Mouse (Mus musculus): ENCODE measurements around the gene Alg14.

Alg14 gene

DNA sequence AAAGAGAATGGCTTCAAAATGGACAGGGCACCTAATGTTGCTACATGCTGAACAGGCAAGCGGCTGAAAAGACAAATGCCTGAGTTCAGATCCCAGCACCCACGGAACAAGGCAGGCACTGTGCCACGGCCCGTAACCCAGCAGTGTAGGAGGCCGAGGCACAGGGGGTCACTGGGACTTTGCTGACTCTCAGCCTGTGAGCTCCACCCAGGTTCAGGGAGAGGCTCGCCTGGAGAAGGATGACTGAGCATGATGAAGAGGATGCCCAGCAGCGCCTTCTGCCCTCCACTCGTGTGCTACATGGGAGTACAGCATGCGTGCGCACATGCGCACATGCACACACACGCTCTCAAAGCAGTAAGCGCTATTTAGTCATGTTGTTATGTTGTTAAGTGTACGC is 11.9 kb upstream of the Alg14 start:
- no peak for DNase-seq

DNA sequence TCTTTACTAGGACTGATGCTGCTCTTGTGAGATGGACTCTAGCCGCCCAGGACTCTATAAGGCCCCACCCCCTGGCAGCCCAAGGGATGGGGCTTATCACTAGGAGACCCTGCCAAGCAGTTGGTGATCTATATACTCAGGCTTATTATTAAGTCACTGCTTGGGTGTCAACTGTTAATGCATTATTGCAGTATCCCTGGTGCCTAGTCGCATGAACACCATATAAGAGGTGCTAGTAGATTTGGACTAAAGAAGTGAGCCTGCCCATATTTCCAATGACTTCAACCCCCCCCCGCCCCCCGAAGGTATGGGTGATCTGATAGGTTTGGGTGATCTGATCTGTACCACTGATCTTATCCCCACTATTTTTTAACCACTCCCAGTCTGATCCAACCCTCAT is 8.6 kb upstream of the Alg14 start, which contains the start of gene Tmem56:
Gene Tmem56, minus strand, starts transcription at position 101 of the 400 bp plus-strand sequence.
- DNase-seq, result no peak

DNA sequence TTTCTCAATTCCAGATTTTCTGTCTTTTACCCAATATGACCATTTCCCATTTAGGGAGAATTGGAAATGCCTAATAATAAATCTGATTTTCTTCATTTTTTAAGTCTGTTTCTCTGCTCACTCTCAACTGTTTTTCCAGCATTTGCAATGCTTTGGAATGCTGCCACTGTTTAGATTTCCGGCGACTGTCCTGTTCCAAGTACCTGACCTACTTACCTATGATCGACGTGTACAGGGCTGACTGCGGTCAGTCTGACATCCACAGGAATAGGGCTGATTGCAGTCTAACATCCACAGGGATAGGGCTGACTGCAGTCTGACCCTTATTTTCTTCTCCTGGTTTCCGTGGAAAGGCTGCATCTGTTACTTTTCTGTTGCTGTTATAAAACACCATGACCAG is 6.4 kb upstream of the Alg14 start:
- DNase-seq, result no peak

DNA sequence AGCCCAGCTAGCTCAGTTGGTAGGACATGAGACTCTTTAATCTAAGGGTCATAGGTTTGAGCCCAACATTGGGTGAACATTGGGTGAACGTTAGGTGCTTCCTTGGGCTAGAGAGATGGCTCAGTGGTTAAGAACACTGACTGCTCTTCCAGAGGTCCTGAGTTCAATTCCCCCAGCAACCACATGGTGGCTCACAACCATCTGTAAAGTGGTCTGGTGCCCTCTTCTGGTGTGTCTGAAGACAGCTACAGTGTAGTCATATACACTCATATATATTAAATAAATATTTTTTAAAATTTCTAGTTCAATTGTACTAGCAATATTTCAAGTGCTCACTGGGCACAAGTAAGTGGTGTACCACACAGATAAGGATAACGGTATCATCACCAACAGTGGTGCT is 4.4 kb upstream of the Alg14 start:
- peak; percentile 45 for DNase-seq

DNA sequence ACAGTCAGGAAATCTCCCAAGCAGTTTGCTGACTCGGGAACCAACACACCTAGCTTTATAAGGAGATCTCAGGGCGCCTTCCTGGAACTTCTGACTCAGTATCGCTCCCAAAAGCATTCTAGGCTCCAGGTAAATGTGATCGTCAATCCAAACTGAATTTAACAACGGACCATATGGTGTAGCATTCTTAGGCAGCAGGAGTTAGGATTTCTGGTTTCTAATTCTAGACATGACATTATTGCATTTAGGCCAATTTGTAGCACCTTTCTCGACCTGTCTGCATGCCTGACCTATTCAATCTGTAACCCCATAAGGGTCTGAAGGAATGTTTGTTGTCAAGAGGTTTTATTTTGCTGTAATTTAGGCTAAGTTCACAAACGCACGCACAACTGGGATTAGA is 892 bp upstream of the Alg14 start:
- no peak for DNase-seq

DNA sequence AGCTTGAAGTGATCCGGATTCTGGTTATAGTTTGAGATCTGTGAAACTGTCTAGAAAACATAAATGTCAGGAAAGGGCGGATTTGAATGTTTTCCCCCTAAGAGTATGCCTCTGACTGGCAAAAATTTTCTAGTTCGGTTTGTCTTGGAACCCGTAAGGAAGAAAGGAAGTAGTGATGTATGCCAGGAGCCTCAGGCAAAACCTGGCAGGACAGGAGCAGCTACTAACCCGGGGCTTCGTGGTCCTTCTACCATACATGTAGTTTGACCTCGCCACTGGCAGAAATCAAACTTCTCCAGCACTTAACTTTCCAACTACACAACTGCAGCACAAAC is 381 bp upstream of the Alg14 start:
- DNase-seq, result no peak

DNA sequence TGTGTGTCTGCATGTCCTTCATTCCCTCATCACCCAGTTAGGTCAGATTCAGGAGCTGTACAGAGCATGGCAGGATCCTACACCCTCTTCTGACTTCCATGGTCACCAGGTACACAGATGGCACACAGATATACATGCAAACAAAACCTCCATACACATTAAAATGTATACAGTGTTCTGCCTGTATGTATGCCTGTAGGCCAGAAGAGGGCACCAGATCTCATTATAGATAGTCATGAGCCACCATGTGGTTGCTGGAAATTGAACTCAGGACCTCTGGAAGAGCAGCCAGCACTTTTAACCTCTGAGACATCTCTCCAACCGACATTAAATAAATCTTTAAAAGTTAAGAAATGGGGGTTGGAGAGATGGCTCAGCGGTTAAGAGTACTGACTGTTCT is 2.6 kb downstream of the Alg14 start:
- DNase-seq, result no peak

DNA sequence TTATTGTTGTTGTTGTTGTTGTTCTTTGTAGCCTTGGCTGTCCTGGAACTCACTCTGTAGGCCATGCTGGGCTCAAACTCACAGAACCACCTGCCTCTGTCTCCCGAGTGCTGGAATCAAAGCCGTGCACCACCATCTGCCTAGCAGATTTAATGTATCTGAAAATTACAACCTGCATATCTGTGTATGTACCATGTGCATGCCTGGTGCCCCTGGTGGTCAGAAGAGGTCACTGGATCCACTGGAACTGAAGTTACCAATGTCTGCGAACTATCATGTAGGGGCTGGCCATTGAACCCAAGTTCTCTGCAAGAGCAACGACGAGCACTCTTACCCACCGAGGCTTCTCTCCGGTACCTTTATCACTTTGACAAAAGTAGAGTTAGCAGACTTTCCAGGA is 15.1 kb downstream of the Alg14 start:
- peak; percentile 44 for DNase-seq

DNA sequence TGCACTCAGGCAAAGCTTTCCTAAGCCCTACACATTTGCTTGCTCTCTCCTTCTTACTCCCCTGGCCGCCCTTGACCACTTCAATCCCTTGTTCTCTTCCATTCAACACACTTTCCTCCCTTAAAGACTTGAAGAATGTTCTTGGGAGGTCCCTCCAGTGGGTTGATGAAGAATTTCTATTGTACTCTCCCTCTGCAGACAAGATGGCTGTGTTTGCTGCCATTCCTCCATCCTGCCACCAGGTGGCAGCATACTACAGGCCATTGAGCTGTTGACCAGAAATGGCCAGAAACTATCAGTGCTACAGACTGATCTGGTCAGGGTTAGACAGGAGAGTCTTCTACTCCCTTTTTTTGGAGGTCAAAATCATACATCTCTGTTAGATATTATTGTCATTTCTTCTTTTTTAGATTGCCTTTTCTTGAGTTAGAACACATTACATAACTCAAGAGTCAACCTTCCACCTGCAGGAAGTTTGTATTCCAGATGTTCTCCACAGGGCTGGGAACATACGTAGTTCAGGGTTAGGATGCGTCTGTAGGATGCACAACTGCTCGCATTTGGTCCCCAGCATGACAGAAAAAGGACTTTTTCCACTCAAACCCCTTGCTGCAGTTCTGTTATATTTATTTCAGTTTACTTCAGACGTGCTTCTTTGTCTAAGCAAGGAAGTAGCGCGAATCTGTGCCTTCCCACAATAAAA is 16.1 kb downstream of the Alg14 start:
- peak; percentile 77 for DNase-seq

DNA sequence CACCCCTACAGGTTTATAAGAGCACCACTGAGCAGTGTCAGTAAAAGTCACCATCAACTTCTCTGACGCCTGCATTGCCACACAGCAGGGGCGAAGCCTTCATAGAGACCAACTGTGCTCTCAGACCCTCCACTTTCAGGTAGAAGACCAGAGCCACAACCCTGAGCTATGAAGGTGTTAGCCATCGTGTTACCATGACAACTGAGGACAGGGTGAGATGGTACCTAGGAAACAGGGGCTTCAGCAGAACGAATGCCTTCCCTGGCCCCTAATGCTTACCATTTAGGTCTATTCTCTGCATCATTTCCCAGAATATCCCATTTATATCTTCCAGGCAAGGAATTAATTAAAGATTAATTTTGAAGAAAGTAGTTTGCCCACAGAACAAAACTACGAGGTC is 17.4 kb downstream of the Alg14 start:
- no peak for DNase-seq

DNA sequence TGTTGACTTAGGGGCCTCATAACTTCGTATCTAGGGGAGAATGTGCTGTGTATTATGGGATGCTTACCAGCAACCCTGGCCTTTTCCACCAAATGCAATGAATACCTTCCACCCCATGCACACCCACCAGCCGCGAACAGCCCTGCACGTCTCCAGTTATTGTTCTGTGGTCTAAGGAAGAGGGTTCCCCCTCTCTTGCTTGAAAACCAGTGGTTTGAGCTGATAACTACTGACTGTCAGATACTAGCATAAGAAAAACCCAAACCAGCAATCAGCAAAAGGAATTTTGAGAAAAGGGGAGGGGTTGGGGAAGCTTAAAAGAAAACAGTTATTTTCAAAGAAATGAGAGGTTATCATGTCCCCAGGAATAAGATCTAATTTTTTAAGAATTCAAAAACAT is 17.9 kb downstream of the Alg14 start:
- no peak for DNase-seq

DNA sequence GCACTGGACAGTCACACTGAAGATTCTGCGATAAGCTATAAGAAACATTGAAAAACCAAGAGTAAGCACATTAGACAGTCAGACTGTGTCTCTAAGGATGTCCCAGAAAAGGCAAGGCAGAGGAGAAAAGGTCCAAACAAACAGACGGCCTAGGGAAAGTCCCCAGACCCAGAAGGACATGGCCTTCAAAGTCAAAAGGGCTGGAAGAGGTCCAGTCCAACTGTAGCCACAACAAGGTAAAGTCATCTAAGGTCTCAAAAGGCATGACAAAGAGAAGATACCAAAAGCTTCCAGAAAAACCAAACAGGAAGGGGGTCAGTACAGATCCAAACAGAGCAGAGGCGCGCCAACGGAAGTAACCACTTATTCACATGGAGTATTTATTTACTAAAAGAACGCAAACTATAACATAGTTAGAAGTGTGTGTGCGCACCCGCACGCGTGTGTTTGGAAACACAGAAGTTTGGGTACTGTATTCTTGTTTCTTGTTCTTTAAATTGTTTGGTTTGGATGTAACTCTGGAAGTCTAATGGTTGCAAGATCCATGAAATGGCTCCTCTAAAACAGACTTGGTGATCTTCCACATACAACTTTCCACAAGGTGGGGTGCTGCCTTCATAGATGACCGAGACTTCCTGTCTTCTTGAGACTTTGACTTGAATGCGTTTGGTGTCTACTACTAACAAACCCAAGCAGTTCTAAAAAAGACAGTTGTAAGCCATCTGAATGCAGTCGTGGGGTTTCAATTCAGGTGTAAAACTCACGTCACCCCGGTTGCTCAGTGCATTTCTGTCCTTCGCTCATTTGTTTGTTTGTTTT is 18.5 kb downstream of the Alg14 start:
- peak; percentile 53 for DNase-seq

DNA sequence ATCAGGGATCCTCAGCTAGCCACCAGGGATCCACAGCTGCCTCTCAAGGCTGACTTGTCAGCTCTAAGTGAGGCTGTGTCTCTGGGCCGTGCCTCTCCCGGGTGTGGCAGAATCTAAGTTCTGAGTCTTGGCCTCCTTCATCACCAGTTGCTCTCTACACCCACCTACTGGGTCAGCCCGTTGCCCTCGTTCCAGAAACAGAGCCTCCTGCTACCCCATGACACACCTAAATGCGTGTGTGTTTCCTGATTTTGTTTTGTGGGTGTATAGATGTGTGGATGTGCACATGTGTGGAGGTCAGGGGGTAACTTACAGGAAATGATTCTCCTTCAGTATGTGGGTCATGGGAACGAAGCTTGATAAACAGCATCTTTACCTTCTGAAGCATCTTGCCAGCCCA is 20.9 kb downstream of the Alg14 start:
- DNase-seq, result peak; percentile 68

DNA sequence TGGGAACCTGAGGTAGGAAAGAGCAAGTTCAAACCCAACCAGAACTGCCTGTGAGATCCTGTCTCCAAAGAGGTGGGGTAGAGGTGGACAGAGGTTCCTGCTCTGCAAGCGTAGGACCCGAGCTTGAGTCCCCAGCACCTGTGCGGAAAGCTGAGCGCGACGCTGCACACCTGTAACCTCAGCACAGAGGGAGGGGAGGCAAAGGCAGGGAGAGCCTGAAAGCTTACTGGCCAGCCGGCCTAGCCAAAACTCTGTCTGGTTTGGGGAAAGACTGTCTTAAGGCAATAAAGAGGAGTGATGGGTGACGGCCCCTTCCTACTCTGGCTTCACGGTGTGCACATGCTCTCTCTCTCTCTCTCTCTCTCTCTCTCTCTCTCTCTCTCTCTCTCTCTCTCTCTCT is 21.4 kb downstream of the Alg14 start:
- peak; percentile 47 for DNase-seq

DNA sequence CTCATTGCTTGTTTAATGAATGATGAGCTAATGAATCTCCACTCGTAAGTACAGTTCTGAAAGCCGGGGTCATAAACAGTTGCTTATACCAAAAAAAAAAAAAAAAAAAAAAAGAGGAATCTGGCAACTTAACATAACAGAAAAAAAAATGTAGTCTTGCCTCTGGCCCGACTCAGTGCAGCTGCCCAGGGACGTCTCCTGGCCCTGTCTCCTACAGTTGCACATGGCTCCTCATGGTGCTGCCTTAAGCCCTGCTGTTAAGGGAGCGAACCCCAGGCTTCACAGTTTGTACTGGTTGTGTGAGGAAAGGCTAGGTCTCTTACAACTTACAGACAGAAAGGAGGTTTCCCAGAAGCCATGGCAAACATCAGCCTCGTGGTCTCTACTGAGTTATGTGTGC is 22.6 kb downstream of the Alg14 start:
- no peak for DNase-seq

DNA sequence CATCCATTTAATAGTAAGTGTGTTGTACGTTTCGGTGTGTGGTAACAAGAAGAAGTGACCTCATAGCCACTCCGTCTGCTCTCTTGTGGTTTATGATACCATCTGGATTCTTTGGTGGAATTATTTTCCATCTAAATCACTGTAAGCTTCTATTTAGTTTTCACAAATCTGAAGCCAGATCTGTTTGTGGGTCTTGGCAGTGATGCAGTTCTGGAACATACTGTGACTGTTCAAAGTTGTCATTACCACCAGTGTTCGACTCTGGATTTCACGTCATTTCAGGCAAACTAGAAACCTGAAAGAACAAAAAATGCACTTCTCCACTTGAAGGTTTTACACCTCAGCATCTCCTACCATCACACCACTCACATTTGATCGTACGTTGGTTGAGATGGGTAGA is 23.9 kb downstream of the Alg14 start:
- DNase-seq, result no peak

DNA sequence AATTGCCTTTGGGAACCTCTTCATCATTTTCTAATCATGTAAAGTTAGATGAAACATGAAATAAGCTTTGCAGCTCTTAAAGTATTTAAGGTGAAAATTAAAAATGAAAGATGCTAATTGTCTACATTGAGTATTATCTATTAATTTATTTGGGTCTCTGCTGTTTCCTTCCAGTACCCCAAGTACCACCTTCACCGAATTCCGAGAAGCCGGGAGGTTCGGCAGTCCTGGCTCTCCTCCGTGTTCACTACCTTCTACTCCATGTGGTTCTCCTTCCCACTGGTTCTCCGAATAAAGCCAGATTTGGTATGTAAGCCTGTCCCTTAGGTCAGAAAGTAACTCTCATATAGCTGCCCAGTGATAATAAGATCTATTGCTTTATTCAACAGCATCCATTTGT is 28.3 kb downstream of the Alg14 start:
- no peak for DNase-seq

DNA sequence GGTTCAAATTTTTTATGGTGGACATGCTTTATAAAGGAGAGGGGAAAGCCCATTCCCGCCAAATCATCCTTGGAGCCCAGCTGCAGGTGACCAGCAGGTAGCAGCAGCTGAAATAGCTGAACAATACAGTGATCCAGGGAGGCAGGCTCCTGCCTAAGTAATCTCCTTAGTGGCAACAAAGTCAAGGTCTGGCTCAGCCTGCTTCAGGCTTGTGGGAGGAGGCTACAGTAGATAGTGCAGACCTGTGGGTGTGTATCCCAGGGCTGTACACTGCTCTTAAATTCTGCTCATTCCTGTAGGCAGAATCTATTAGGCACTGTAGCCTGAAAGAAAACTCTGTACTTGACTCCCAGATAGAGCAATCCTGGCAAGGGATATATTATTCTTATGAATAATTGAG is 29.3 kb downstream of the Alg14 start:
- no peak for DNase-seq

DNA sequence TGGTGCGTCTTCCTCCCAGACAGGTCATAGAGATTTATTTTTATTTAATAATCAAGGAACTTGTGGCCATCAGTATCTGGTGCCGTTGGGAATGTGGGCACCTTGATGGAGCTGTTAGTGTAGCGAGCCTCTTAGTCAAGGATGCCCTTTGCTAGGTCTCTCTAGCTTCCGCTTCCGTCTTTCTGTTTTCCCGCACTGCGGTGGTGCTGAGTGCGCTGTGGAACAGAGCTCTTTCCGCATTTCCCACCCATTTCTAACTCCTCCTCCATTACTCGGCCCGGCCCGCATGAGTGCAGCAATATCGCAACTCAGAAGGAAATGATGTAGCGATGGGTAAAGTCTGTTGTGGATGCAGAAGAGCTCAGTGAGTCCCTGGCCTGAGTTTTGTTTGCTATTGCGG is 31.8 kb downstream of the Alg14 start:
- no peak for DNase-seq

DNA sequence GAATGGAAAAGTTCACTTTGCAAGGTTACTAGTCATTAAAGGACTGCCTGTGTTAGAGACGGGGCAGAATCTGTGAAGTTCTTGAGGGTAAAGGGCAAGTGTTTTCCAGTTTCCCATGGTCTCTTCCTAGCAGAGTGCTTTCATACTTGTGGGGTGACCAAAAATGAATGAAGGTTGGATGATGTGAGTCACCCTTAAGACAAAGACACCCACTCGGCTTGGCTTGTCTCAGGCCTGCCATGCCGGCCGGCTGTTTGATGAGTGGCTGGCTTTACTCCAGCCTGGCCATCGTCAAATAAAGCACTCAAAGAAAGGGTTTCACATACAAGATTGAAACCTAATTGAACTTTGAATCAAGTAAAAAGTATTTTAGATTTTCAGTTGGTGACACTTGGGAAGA is 35.8 kb downstream of the Alg14 start:
- DNase-seq, result no peak

DNA sequence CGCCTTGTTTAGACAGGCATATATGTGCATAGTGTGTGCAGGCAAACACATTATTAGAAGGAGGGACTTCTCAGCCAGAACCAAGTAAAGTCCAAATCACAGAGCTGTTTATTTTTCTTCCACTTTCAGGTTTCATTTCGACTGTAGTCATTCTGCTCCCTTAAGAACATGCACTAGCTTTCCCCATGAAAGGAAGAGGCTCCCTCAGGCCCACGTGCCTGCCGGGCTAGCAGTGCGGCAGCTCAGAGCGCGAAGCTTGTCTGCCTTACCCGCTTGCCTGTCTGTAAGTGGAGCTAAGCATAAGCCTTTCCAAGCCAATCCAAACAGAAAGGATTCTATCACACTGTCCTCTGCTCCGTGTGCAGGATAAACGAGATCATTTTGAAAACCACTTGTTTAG is 38.1 kb downstream of the Alg14 start:
- peak; percentile 48 for DNase-seq

DNA sequence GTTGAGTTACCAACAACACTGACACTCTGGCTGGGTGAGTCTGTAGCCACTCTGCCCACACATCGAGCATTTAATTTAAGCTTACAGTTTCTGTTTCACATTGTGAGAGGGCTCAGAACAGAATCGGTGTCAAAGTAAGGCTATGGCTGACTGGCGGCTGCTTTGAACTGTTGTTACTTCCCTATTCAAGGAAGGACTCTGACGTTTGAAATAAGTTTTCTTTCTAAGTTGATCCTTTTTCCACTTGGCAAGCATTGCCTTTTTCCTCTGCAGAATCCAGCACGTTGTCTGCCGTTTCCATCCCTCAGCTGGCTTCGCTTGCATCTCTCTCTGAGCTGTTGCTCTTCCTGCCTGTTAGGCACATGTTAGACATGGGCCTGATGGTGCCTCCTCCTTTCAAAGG is 38.7 kb downstream of the Alg14 start:
- peak; percentile 52 for DNase-seq

DNA sequence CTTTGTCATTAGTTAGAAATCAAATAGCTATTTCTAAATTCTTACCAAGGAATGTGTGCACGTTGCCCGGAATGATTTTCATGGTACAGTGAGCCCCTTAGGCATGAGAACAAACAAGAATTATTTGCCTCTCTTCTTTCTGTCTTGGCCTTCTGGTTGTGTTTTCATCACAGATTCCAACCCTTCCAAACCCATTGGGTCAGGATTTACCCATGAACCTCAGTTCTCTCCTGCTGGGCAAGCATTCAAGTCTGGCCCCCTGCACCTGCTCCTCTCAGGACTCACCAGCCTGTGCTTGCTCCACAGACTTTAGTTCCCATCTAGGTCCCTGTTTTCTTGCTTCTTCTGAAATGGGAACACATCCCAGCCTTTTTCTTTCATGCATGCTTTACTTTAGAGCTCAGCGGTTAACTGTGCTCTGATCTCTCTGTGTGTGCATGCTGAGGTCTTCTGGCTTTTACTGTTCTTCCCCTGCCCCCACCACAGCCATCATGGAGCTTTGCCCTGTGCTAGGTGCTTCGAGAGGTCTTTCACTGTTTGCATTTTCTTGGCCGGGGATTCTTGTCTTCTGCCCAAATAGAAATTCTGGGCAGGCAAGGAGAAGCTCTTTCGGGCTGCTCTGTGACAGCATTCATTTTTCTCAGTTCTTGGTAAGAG is 44.8 kb downstream of the Alg14 start:
- no peak for DNase-seq

DNA sequence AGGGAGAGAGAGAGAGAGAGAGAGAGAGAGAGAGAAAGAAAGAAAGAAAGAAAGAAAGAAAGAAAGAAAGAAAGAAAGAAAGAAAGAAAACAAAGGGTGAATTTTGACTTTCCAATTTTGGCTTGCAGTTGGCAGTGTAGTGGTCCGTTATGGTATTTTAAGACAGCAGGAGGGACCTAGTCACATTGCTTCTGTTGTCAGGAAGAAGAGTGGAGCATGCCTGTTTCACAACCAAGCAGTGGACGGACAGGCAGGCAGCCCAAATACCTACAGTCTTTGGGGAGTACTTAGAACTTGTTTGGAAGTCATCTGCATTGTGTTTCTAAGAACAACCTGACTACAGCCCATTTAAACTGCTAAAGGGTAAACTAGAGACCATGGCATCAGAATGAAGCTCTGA is 47.1 kb downstream of the Alg14 start:
- DNase-seq, result no peak
